Mouse (Mus musculus): ENCODE measurements around the gene Repin1.

Repin1 gene

DNA sequence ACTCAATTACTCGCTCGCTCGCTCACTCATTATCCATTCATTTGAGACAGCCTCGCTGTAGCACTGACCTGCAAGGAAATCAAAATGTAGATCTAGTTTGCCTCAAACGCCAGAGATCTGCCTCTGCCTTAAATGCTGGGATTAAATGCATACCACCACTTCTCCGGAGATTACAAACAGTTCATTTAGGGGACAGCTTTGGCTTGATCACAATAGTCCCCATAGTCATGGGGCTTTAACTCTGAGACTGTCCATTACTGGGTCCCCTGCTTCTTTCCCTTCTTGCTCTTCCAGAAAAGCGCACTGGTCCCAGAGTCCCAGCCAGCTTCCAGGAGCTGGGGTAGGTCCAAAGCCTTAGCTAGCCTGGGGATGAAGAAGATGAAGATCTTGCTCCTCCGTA lies 32.8 kb downstream of the Repin1 start, which contains the start of gene AI854703:
Gene AI854703, plus strand, starts transcription at position 301 of the 400 bp plus-strand sequence.
- DNase-seq (ENCODE audit: low read depth): no peak

DNA sequence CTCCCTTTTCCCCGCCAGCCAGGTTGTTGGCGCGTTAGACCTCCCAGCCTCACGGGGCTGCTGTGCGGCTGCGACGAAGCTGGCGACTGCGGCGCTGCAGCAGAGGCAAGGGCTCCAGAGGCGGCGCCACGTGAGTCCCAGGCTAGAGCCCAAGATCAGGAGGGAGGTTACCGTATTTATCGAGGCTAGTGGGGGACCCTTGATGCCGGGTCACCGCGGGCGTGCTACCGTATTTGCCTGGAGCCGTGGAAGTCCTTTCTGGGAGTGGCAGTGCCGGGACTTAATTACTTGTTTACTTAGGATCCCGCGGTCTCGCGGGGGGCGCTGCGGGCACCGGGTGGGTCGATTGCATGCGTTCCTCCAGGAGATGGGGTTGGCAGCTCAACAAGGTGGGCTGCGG lies 33.3 kb downstream of the Repin1 start:
- no peak for DNase-seq (ENCODE audit: low read depth)

DNA sequence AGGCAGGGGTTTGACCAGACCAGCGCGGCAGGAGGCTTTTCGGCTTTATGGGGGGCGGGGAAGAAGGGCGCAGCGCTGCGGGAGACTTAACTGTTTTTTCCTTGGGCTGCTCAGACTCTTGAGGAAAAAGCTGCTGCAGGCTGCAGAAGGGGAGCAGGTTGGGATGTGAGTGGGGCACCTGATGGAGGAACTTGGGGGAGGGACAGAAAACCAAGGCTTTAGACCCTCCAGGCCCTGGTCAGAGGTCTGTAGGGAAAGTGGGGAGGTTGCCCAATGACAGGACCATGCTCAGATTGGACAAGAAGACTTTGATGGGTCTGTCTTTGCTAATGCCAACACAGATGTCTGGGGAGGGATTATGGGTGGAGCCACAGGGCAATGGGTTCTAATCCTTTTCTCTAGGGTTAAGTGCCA lies 33.8 kb downstream of the Repin1 start:
- DNase-seq (ENCODE audit: low read depth): no peak

DNA sequence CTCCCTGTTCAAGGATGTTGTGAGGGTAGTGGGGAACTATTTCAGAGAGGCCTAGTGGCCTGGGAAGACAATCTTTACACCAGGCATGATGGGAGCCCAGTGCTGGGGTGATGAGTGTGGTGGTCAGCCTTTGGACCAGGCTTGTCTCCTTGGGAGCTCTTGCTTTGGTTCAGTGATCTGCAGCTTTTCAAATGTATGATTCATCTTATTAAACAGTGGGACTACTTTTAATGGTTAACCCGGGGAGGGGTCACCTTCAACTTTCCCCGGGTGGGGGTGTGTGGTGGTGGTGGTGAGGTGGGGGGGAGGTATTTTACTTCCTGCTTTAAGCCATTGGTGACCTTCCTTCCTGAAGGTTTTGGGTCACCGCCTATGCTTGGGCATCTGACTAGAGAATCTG lies 34.7 kb downstream of the Repin1 start:
- DNase-seq (ENCODE audit: low read depth): no peak

DNA sequence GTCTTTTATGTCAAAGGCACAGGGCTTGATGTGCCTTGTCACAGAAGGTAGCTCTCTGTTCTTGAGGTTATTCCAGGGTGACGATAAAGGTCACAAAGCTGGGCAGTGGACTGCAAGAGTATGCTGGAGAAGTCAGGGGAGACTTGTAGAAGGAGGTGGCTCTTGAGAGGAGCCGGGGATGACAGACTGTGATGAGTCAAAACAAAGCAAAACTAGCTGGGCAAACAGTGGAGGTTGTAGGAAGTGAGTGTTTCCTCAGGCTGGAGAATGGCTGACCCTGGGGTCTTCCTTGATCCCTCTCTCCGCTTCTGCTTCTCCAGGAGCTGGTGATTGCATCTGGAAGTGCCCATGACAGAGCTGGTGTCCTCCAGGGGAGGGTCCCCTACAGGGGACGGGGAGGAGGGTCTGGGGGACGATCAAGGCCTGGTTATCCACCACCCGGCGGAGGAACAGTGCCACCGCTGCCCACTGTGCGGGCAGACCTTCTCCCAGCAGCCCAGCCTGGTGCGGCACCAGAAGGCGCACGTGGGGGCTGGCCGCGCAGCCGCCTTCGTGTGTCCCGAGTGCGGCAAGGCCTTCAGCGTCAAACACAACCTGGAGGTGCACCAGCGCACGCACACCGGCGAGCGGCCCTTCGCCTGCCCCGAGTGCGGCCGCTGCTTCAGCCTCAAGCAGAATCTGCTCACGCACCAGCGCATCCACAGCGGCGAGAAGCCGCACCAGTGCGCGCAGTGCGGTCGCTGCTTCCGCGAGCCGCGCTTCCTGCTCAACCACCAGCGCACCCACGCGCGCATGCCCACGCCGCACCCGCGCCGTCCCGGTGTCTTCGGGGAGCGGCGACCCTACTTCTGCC lies 35.4 kb downstream of the Repin1 start:
- no peak for DNase-seq (ENCODE audit: low read depth)

DNA sequence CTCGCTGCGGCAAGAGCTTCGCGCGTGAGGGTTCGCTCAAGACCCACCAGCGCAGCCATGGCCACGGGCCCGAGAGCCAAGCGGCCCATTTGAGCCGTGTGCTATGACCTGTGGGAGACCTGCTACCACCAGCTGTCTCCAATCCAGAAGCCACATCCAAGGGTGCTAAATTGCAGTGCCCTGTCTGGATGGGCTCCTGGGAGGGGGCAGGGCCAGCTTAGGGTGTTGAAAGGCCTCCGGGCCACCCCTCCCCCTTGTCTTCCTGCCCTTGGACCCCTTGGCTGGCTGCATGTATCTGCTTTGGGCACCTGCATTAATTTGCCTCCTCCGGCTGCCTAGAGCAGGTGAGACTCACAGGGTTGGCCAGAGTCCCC lies 36.0 kb downstream of the Repin1 start:
- no peak for DNase-seq (ENCODE audit: low read depth)

DNA sequence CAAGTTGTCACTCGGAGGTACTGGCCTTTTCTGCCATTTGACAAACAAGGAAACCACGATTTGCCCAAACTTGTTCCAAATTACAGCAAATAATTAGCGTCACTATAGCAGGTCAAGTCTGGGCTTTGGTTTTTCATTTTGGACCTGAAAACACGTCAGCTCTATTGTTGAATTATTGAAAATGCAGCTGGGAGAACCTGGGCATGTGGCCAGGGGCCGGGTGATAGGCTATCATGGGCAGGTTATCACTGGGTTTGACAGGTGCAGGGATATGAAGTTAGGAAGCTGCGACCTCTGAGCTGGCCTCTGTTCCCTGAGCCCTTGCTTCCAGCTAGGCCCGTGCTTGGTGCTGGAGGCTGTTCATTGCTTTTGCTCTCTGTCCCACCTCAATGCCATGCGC lies 37.1 kb downstream of the Repin1 start:
- no peak for DNase-seq (ENCODE audit: low read depth)

DNA sequence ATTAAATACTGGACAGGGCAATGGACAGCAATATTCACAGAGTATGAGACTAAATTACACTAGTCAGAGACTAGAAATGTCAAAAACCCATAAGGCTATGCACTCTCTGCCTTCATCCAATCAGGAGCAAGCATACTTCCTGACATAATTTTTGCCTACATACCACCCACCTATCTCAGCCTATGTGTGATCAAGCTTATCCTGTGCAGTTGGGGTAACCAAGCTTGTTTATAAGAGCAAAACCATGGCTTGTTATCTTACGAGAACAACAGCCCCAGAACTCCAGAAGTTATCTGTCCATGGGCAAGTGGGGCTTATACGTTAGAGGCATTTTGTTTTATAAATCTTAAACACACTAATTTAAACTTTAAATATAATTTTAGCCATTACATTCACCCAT lies 41.4 kb downstream of the Repin1 start:
- DNase-seq (ENCODE audit: low read depth): no peak

DNA sequence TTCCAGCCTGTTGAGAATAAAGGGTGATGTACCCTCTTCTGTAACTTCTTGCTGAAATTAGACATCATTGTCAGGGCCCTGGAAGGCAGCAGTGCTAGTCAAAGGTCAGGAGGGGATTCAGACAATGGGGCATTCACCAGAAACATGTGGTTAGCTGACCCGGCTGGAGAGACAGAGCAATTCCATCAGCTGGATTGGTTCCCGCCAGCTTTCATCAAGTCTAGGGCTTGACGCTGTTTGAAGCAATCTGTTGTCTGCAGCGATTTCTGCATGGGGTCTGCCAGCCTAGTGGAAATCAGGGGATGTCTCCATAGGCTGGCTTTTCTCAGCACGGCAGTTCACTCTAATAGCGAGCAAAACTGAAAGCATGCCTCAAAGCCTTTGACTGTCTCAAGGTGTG lies 42.8 kb downstream of the Repin1 start:
- DNase-seq (ENCODE audit: low read depth): peak; percentile 16

DNA sequence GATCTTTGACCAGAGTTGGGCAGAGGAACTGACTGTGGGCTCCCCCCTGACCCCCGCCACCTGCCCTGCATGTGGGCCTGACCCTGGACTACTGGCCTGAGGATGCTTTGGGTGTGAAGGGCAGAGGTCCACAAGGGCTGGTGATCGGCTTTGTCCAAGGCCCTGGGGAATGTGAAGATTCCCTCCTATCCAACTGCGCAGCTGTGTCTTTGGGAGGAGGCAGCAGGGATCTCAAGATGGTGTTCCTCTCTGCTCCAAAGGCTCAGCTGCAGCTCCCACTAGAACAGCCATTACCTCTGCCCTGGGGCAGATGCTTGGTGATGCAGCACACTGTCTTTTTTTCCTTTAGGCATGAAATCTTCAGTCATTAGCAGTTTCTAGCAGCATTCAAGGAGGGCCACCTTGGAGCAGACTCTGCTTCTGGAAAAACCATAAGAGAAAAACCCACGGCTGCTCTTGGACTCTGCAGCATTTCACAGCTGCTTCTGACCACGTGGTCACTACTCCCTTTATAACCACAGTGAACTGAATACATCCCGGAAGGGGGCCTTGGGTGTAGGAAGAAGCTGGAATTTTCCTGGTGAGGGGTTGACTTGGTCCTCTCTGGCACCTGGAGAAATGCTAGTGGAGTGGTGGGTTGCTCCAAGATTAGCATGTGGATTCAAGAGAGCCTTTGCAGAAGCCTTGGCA lies 44.3 kb downstream of the Repin1 start:
- DNase-seq (ENCODE audit: low read depth): no peak

DNA sequence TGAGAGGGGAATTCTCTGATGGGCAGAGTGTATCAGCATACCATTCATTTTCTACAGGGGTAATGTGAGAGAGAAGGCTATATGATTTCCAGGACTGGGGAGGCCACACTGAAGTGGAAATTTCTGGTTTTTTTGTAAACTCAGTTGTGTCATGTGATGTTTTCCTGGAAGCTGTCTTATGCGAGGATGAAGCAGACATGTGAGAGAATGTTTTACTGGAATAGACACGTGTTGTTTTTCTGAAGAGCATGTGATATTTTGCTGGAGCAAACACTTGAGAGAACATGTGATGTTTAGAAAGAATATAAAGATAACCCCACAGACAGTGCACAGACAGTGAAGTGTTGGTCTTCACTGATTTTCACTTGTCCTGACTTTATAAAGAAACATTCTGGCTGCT lies 44.9 kb downstream of the Repin1 start:
- no peak for DNase-seq (ENCODE audit: low read depth)

DNA sequence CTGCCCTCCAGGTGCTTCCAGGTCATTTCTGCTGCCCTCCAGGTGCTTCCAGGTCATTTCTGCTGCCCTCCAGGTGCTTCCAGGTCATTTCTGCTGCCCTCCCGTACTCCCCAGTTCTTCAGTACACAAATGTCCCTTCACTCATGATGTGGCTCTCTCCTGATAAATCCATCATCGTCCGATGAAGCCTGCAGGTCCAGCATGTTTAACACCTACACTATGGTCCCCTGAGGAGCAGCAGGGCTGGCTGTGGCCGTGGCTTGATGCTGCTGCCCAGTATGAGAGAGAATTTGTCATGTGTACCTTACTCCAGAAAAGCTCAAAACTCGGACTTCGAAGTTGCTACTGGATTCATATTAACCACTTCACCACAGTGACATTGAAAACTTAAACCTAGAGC lies 47.7 kb downstream of the Repin1 start:
- DNase-seq (ENCODE audit: low read depth): no peak

DNA sequence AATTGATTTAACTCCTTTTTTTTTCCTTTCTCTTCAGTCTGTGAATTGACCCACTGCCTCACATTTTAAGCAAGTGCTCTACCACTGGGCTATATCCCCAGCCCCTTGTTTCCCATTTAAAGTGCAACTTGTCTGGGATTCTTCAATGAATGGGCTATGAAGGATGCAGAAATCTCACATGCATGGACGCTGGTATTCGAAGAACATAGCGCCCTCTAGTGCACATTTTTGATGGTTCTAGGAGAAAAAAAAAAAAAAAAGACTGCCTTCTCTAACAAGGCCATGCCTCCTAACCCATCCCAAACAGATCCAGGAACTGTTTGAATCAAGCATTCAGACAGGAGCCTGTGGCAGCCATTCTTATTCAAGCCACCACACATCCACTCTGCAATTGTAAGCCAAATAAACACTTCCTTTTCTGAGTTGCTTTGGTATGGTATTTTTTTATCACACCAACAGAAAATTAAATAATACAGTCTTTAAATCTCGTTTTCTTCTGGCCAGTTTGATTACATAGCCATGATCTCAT lies 49.1 kb downstream of the Repin1 start:
- DNase-seq (ENCODE audit: low read depth): peak; percentile 56

DNA sequence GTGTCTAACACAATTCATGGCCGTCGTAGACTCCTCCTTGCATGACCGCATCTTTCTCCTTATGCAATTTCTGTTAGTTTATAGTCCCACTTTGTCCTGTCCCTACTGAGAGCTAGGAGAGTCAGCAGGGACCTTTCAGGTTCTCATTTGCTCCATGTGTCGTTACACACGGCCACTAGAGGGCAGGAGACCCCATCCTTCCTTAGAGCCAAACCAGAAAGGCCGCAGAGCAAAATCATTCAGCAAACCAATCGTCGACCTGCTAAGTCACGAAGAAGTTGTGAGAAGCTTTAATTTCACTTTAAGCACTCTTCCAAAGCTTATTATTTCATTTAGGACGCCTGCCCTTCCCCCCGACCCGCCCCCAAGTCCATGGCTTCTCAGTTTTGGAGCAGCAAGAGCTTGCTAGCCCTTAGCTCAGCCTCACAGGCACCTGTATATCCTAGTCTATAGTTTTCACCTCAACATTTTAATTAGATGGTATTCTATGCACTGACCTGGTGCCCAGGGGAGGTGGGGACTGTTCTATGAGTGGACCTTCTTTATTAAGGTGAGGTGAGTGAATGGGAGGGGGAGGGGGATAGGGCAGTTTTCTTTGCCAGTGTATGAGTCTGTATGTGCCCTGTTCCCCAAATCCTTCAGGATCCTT lies 52.1 kb downstream of the Repin1 start:
- DNase-seq (ENCODE audit: low read depth): no peak

DNA sequence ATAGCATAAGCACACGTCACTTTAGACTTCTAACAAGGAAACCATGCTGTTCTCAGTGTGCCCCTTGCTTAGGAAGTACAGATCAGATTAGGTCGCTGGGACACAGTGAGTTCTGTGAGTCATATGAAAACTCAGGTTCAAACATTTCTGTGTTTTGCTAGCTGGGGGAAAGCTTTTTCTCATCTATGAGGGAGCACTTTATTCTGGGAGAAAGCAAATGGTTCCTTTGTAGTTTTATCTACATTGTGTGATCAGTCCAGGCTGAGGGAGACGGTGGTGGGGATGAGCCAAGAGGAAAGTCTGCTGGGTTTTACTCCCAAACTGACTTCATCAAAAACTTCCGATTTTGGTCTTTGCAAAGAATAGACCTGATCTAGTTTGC lies 52.6 kb downstream of the Repin1 start:
- no peak for DNase-seq (ENCODE audit: low read depth)

DNA sequence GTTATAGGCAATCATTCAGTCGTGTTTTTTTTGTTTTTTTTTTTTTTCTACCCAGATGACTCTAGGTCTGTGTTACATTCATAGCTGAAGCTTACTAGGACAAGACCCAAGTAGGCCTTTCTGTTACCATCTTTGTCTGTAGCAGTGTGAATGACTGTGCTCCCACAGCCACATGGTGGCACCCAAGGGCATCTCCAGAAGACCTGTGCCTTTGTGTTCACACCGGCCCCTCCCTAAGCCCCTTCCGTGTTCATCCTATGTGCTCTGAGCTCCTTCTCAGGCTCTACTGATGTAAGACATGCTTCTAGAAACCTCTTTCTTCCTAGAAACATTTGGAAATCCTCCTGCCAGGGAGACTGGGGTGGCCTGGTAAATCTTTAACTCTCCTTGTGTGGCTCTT lies 53.3 kb downstream of the Repin1 start, which contains the start of gene Gimap8:
Gene Gimap8, plus strand, starts transcription at position 240 of the 400 bp plus-strand sequence.
- DNase-seq (ENCODE audit: low read depth): no peak

DNA sequence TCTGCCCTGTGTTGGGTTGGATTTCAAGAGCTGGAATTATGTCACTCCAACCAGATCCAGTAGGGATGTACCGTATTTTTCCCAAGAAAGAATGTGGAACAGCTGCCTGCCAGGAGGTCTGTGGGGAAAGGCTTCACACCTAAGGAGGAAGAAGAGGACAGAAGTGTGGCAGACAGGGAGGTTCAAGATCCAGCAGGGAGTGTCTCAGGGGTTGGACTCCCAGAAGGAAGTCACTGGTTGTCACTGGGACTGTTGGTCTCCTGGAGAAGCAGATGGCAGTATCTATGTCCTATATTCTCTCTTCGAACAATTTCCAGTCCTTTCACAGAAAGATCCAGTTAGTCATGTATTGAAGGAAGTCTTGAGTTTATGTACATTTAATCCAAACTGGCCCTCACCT lies 53.9 kb downstream of the Repin1 start:
- no peak for DNase-seq (ENCODE audit: low read depth)

Measured in fibroblast of lung, adult 2 months (primary cell).